Mouse (Mus musculus) B cell, adult 2 months (primary cell): ENCODE measurements around the gene Zxdb.
"Not testable (repeated sequence)": the region's sequence is repeated elsewhere in the genome, so short reads cannot be mapped to it uniquely, and the experiment has no call there.

ENCODE experiments used
- DNase-seq, 2 experiments: peaks; one replicate each; pipeline ENCODE4 v3.0.0; 2022

Zxdb gene

GRCm38 (mm10) chrX:94724192-94724971 lies at the start of gene Zxdb:
TSS of gene Zxdb (plus strand) at chrX:94724569.
- not testable (repeated sequence) for DNase-seq

- peak; percentile 13 to 53 for DNase-seq
Observed at GRCm38 (mm10) chrX:94674977-94675376, 49.4 kb upstream of the Zxdb start.

DNA sequence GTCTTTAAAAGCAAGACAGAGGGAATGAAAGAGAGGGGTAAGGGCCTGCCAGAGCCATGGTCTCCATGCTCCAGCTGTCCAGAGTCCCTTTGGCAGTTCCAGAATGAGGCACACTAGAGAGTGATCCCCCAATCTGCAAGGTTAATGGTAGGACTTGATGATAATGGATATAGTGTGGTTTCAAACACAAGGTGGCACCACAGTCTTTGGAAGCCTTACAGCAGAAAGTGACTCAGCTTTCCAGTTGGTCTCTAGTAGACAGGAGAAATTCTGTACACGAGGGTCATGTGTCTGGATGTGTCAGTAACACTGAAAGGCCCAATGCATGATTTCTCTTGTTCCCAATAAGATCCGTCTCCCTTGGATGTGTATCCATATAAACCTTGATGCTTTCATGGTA lies 42.8 kb upstream of the Zxdb start:
- DNase-seq = not testable (repeated sequence)

GRCm38 (mm10) chrX:94689593-94689992 lies 34.8 kb upstream of the Zxdb start:
- peak; percentile 2 to 12 for DNase-seq

GRCm38 (mm10) chrX:94706676-94707075 lies 17.7 kb upstream of the Zxdb start:
- DNase-seq = not testable (repeated sequence)

DNA sequence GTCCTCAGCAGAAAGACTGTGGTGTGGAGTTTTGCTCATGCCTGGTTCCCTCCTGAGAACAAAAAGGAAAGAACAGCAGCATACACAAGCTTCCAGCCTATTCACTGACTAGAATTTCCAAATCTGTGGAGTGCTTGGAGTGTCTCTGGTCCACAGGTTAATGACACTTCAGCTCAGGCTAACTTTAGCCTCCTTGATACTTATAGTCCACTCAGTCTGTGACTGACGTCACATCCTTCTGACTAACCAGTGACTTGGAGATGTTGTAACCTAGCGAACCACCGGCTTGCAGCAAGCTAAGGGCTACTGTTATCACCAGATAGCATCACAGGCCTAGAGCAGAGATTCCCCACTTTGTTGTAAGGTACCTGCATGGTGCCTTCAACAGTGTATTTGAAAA lies 14.6 kb upstream of the Zxdb start:
- DNase-seq = not testable (repeated sequence)

GRCm38 (mm10) chrX:94724972-94725569 lies 702 bp downstream of the Zxdb start:
- DNase-seq = peak; percentile 12 to 18

- DNase-seq = not testable (repeated sequence)
Observed at GRCm38 (mm10) chrX:94725627-94726083, 1.3 kb downstream of the Zxdb start.

- DNase-seq = peak in 1 of 2 experiments; percentile 11
Observed at GRCm38 (mm10) chrX:94731596-94731995, 7.2 kb downstream of the Zxdb start.

DNA sequence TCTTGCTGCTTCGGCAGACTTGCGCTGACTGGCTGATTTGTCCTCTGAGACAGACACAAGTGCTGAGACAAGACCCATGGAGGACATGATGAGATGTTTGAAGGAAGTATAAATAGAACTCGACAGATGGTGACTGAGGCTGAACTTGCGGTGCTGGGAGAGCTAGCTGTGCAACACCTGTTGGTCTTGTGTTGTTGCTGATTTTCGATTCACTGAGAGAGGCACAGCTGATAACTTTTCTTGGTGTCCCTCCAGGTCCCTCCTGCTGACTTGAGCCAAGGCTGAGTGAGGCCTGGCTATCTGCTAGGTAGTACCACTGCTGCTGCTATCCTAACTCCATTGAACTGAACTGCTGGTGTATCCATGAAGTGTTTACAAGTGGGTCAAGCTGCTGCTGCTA lies 29.4 kb downstream of the Zxdb start:
- DNase-seq = no peak

GRCm38 (mm10) chrX:94759959-94760358 lies 35.6 kb downstream of the Zxdb start:
- no peak for DNase-seq

- DNase-seq = no peak
Observed at GRCm38 (mm10) chrX:94773876-94774275, 49.5 kb downstream of the Zxdb start.
